Mouse (Mus musculus) liver, adult 2 months (tissue): ENCODE measurements around the gene Ifrd1. TPM values are rescaled to one million over a fixed set of nuclear protein-coding genes. Genes with fewer than 3 reads are reported as not detected.
"Not testable (repeated sequence)": the region's sequence is repeated elsewhere in the genome, so short reads cannot be mapped to it uniquely, and the experiment has no call there.

Experiments
- DNase-seq: peaks from one replicate; pipeline ENCODE4 v3.0.0-alpha.2; 2011; ENCODE audit warnings: low read depth, low spot score; ENCODE audit errors: extremely low read depth
- H3K27ac ChIP-seq: fragments of 200-500 bp; replicated peaks from 2 replicates; pipeline ENCODE4 v1.5.1; 2012; ENCODE audit warnings: low read depth, mild to moderate bottlenecking, control low read depth, inconsistent platforms, low read length; ENCODE audit not compliant: insufficient read depth
- H3K27me3 ChIP-seq: fragments of 200-500 bp; 2 replicates; pipeline ENCODE4 v1.6.1; 2012; ENCODE audit warnings: mild to moderate bottlenecking, moderate library complexity, low read length, inconsistent platforms; ENCODE audit not compliant: control insufficient read depth, insufficient read depth
- H3K36me3 ChIP-seq: fragments of 200-500 bp; 2 replicates; pipeline ENCODE4 v1.6.1; 2012; ENCODE audit warnings: low read length, inconsistent platforms; ENCODE audit not compliant: control insufficient read depth, insufficient read depth
- H3K4me1 ChIP-seq: fragments of 200-500 bp; 2 replicates; pipeline ENCODE4 v1.6.1; 2011; ENCODE audit warnings: low read length; ENCODE audit not compliant: control insufficient read depth, insufficient read depth
- H3K4me3 ChIP-seq: fragments of 200-500 bp; 2 replicates; pipeline ENCODE4 v1.5.1; 2011; ENCODE audit warnings: low read depth, mild to moderate bottlenecking, control low read depth, low read length, moderate library complexity; ENCODE audit not compliant: insufficient read depth
- H3K79me2 ChIP-seq: fragments of 200-500 bp; 2 replicates; pipeline ENCODE4 v1.6.1; 2012; ENCODE audit warnings: inconsistent platforms, mild to moderate bottlenecking, low read length, moderate library complexity; ENCODE audit not compliant: control insufficient read depth, insufficient read depth
- H3K9ac ChIP-seq: fragments of 200-500 bp; 2 replicates; pipeline ENCODE4 v1.6.1; 2012; ENCODE audit warnings: low read depth, mild to moderate bottlenecking, control low read depth, inconsistent platforms, low read length
- CTCF ChIP-seq: fragments of 200-500 bp; IDR thresholded peaks from 2 replicates; pipeline ENCODE4 v1.5.1; 2011; ENCODE audit warnings: low read depth, low read length, control low read depth
- POLR2A ChIP-seq: fragments of 200-500 bp; IDR thresholded peaks from 2 replicates; pipeline ENCODE4 v1.6.1; 2011; ENCODE audit warnings: low read length, control low read depth; ENCODE audit not compliant: insufficient read depth; ENCODE audit errors: extremely low read depth
- WGBS: fragments of 180-500 bp; shearing (Covaris S2); methylation state at CpG from one replicate; pipeline ENCODE4 v1.1.7; 2018; 5-methylcytosine and 5-hydroxymethylcytosine counted together
- polyA plus RNA-seq: library from polyadenylated mRNA; depleted of rRNA; stranded (reverse); fragments of >200 nt; gene quantifications from 2 replicates; pipeline ENCODE4 v1.2.3, GENCODE M21; 2012
- total RNA-seq: library from RNA; depleted of rRNA; stranded (reverse); fragments of >200 nt; gene quantifications from 2 replicates; pipeline ENCODE4 v1.2.3, GENCODE M21; 2014

Gene Ifrd1
- total and polyA plus RNA-seq, 2 experiments = 4.8 to 24.3 TPM

DNA sequence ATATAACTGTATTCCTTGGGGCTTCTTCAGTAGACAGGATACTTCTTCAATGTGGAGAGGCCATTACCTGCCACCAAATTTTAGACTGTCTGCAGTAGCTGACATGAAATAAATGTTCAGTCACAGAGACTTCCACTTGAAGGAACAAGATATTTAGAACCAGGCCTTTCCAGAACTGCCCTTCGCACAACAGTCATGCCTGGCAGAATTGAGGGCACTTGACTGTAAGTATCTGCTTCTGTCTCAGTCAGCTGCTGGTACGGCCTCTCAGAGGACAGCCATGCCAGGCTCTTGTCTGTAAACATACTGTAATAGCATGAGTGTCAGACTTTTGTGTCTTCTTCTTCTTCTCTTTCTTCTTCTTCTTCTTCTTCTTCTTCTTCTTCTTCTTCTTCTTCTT is 8.2 kb upstream of the Ifrd1 start:
- DNase-seq = no peak
- Histone ChIP-seq H3K27me3 (no peaks in the 10 kb centered on the region), H3K27ac (no peak overlapping the region), H3K36me3 (no peaks in the 10 kb centered on the region), H3K4me3 (no peak overlapping the region), H3K9ac (no peak overlapping the region), H3K4me1 (no peaks in the 10 kb centered on the region), H3K79me2 (no peaks in the 10 kb centered on the region)
- 83% methylated on average over 2 of the region's 2 CpGs for WGBS
- no peak for TF ChIP-seq POLR2A
- TF ChIP-seq CTCF = no peak

DNA sequence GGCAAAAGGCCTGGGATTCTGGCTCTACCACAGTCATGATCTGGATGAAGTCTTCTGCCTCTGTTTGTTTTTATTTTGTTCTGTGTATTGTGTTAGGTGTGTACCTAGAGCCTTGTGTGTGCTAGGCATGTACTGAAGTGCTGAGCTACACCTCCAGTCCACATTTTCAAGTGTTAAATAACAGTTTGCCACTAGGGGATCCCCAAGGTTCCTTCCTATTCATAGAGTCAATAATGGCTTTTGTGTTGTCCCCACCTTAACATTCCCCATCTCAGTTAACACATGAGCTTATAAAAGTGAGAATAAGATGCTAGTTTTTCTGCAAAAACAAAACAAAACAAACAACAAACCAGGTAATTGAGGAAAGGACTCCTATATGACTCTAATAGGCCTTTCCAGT is 7.7 kb upstream of the Ifrd1 start:
- Histone ChIP-seq H3K79me2 (no peaks in the 10 kb centered on the region), H3K36me3 (no peaks in the 10 kb centered on the region), H3K9ac (no peak overlapping the region), H3K27me3 (no peaks in the 10 kb centered on the region), H3K4me3 (no peak overlapping the region), H3K4me1 (no peaks in the 10 kb centered on the region), H3K27ac (no peak overlapping the region)
- TF ChIP-seq POLR2A = no peak
- TF ChIP-seq CTCF = no peak
- no peak for DNase-seq

DNA sequence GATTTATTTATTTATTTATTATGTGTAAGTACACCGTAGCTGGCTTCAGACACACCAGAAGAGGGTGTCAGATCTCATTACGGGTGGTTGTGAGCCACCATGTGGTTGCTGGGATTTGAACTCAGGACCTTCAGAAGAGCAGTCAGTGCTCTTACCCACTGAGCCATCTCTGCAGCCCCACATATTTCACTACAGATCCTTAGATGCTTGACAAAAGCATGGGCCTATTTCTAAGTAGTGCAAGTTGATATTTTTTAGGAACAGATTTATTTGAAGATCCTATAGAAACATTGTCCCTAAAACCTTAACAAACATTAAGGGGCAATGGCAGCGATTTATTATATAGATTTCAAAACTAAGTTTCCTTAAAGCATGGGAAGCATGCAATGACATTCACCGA is 7.0 kb upstream of the Ifrd1 start:
- H3K4me1 ChIP-seq, H3K9ac ChIP-seq, H3K36me3 ChIP-seq, H3K27me3 ChIP-seq, H3K27ac ChIP-seq, H3K4me3 ChIP-seq, H3K79me2 ChIP-seq, DNase-seq: not testable (repeated sequence)
- 75% methylated on average over 4 of the region's 4 CpGs for WGBS

DNA sequence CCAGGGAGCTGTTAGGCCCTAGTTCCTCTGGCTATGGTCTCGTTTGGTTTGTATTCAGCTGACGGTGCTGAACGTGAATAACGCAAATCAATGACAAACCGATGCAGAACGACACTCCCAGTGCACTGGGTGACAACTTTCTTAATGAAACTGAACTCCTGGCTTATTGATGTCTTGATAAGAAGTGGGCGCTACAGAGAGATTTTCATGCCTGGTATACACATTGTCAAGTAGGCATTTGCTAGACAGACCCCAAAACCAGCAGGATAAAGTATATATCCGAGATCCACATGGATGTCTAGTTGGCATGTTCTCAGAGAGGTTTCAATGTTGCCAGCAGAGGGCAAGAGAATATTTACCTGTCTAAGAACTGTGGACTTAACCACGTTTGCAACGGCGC is 6.4 kb upstream of the Ifrd1 start:
- no peak overlapping the region for H3K4me3 ChIP-seq
- no peak for TF ChIP-seq CTCF
- TF ChIP-seq POLR2A = no peak
- H3K9ac ChIP-seq = no peak overlapping the region
- H3K79me2 ChIP-seq = no peaks in the 10 kb centered on the region
- H3K27ac ChIP-seq = no peak overlapping the region
- DNase-seq = peak; percentile 70
- H3K36me3 ChIP-seq = no peaks in the 10 kb centered on the region
- H3K4me1 ChIP-seq = no peaks in the 10 kb centered on the region
- WGBS = 33% methylated on average over 11 of the region's 11 CpGs
- no peaks in the 10 kb centered on the region for H3K27me3 ChIP-seq

DNA sequence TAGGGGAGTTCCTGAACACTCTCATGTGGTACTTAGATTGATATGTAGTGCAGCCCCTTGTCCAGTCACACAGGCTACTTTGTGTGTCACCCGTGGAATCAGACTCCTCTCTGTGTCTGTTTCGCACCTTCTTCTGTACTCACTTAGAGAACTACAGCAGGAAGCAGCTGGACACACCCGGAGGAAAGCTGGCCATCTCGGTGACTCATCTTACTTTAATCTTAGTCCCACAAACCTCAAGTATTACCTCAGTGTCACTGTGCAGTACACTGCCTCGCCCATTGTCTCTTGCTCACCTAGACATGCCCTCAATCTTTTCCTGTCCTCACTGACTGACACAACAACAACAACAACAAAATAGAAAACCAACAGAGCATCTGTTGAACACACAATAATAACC is 4.9 kb upstream of the Ifrd1 start:
- WGBS = 79% methylated on average over 5 of the region's 5 CpGs
- H3K27me3 ChIP-seq = no peaks in the 10 kb centered on the region
- H3K4me3 ChIP-seq = no peak overlapping the region

DNA sequence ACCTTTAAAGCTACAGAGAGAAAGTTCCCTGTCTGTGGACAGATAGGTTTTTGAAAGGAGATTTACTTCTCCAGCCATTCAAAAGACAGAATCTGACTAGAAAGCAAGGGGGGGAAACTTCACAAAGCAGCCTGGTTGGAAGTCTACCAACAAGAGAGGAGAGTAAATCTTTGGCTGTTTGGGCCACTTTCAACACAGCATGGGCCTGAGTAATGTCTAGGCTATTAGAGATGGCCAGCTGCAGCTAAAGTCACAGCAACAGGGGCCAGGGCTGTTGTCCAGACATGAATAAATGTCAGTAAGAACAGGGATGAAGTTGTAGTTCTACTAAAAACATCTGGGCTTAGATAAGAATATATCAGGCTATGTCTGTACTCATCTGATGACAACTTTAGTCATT is 2.0 kb upstream of the Ifrd1 start:
- Histone ChIP-seq H3K4me3 (no peak overlapping the region), H3K27me3 (no peaks in the 10 kb centered on the region), H3K27ac (no peak overlapping the region), H3K4me1 (peaks cover 2% of the 10 kb centered on the region; the same call in 1 of the 2 replicates), H3K36me3 (no peaks in the 10 kb centered on the region), H3K9ac (no peak overlapping the region), H3K79me2 (no peaks in the 10 kb centered on the region)
- TF ChIP-seq POLR2A (no peak), CTCF (no peak)
- no peak for DNase-seq

More for the DNA sequence above, 4.9 kb upstream of the Ifrd1 start:
- TF ChIP-seq CTCF = no peak
- no peak for TF ChIP-seq POLR2A
- DNase-seq = no peak
- Histone ChIP-seq H3K4me1 (no peaks in the 10 kb centered on the region), H3K9ac (no peak overlapping the region), H3K79me2 (no peaks in the 10 kb centered on the region), H3K27ac (no peak overlapping the region), H3K36me3 (no peaks in the 10 kb centered on the region)
